Mouse (Mus musculus) CH12.LX (cell line): ENCODE measurements around the gene Lhpp. TPM values are rescaled to one million over a fixed set of nuclear protein-coding genes. Genes with fewer than 3 reads are reported as not detected.

Source experiments
- DNase-seq: peaks from one replicate; pipeline ENCODE4 v3.0.0-alpha.2; 2013; ENCODE audit errors: extremely low read depth
- H3K27ac ChIP-seq: 2 replicates; pipeline ENCODE4 v1.5.1; 2012; ENCODE audit warnings: low read depth, mild to moderate bottlenecking, control low read depth, moderate library complexity; ENCODE audit not compliant: insufficient read depth
- H3K27me3 ChIP-seq: replicated peaks from 2 replicates; pipeline ENCODE3; 2012; ENCODE audit warnings: inconsistent platforms
- H3K36me3 ChIP-seq, 2 experiments: replicated peaks in 1 of 2; 2 replicates each; pipeline versions ENCODE3 to v1.6.1; 2012; ENCODE audit warnings: inconsistent platforms in 1 of 2, low read length in 1 of 2, mild to moderate bottlenecking in 1 of 2, mixed read lengths in 1 of 2, moderate library complexity in 1 of 2; ENCODE audit not compliant: control insufficient read depth in 1 of 2, insufficient read depth in 1 of 2
- H3K4me1 ChIP-seq, 2 experiments: 2 replicates each; pipeline ENCODE4 v1.6.1; 2012; ENCODE audit warnings: inconsistent platforms in 1 of 2, moderate library complexity in 1 of 2; ENCODE audit not compliant: insufficient read depth in 2 of 2, control insufficient read depth in 1 of 2
- H3K4me2 ChIP-seq: 2 replicates; pipeline ENCODE4 v1.6.1; 2012; ENCODE audit warnings: low read depth, mild to moderate bottlenecking, control low read depth; ENCODE audit not compliant: poor library complexity, insufficient read depth, severe bottlenecking
- H3K4me3 ChIP-seq, 3 experiments: fragments of 150-350 bp in 1 of 3; sonication (generic) in 1 of 3; replicated peaks in 1 of 3; 2 replicates each; pipeline versions ENCODE3 to v1.5.1; 2011 to 2012; ENCODE audit warnings: low read depth in 2 of 3, low read length in 2 of 3, mild to moderate bottlenecking in 2 of 3, moderate library complexity in 2 of 3, control low read depth in 1 of 3, improper control_type of control experiment in 1 of 3, inconsistent platforms in 1 of 3, mixed read lengths in 1 of 3; ENCODE audit not compliant: poor library complexity in 1 of 3
- H3K79me2 ChIP-seq: replicated peaks from 2 replicates; pipeline ENCODE4 v1.6.1; 2012; ENCODE audit warnings: mild to moderate bottlenecking, moderate library complexity; ENCODE audit not compliant: control insufficient read depth, poor library complexity, insufficient read depth, severe bottlenecking; ENCODE audit errors: extremely low read depth
- H3K9ac ChIP-seq: 2 replicates; pipeline ENCODE4 v1.6.1; 2012; ENCODE audit warnings: low read depth, mild to moderate bottlenecking, control low read depth, moderate library complexity; ENCODE audit not compliant: insufficient read depth
- H3K9me3 ChIP-seq: replicated peaks from 2 replicates; pipeline ENCODE3; 2012; ENCODE audit warnings: low read length, inconsistent platforms, mixed read lengths
- E2F4 ChIP-seq: IDR thresholded peaks from 2 replicates; pipeline ENCODE4 v1.6.1; 2011; ENCODE audit warnings: low read depth, low read length, improper control_type of control experiment; ENCODE audit not compliant: insufficient replicate concordance
- ELF1 ChIP-seq: IDR thresholded peaks from 2 replicates; pipeline ENCODE4 v1.6.1; 2014; ENCODE audit warnings: low read depth, mild to moderate bottlenecking, inconsistent platforms, low read length, improper control_type of control experiment
- ETS1 ChIP-seq: conservative IDR thresholded peaks from 2 replicates; pipeline ENCODE4 v1.6.1; 2012; ENCODE audit warnings: low read depth, mild to moderate bottlenecking, inconsistent platforms, low read length, improper control_type of control experiment, moderate library complexity
- GABPA ChIP-seq: IDR thresholded peaks from 2 replicates; pipeline ENCODE4 v1.6.1; 2012; ENCODE audit warnings: low read depth, low read length, improper control_type of control experiment, inconsistent platforms; ENCODE audit not compliant: insufficient replicate concordance
- HCFC1 ChIP-seq: IDR thresholded peaks from 2 replicates; pipeline ENCODE4 v1.6.1; 2012; ENCODE audit warnings: low read depth, mild to moderate bottlenecking, inconsistent platforms, low read length, improper control_type of control experiment
- IRF4 ChIP-seq: IDR thresholded peaks from 2 replicates; pipeline ENCODE4 v1.6.1; 2014; ENCODE audit warnings: low read depth, mild to moderate bottlenecking, inconsistent platforms, low read length, improper control_type of control experiment
- JUN ChIP-seq: IDR thresholded peaks from 2 replicates; pipeline ENCODE4 v1.6.1; 2011; ENCODE audit warnings: low read depth, mild to moderate bottlenecking, low read length, improper control_type of control experiment, moderate library complexity; ENCODE audit not compliant: insufficient read depth
- MEF2A ChIP-seq: IDR thresholded peaks from 2 replicates; pipeline ENCODE4 v1.6.1; 2014; ENCODE audit warnings: low read depth, mild to moderate bottlenecking, inconsistent platforms, low read length, improper control_type of control experiment, borderline replicate concordance
- NELFE ChIP-seq: IDR thresholded peaks from 2 replicates; pipeline ENCODE4 v1.6.1; 2011; ENCODE audit warnings: low read depth, low read length, improper control_type of control experiment
- NRF1 ChIP-seq: IDR thresholded peaks from 2 replicates; pipeline ENCODE4 v1.6.1; 2014; ENCODE audit warnings: low read depth, mild to moderate bottlenecking, inconsistent platforms, low read length, improper control_type of control experiment, moderate library complexity
- POLR2A ChIP-seq: IDR thresholded peaks from 2 replicates; pipeline ENCODE4 v1.6.1; 2011; ENCODE audit warnings: low read depth, mild to moderate bottlenecking, improper control_type of control experiment, low read length
- RAD21 ChIP-seq: IDR thresholded peaks from 2 replicates; pipeline ENCODE4 v1.6.1; 2011; ENCODE audit warnings: low read depth, mild to moderate bottlenecking, low read length, improper control_type of control experiment, moderate library complexity
- RCOR1 ChIP-seq: conservative IDR thresholded peaks from 2 replicates; pipeline ENCODE4 v1.6.1; 2012; ENCODE audit warnings: low read depth, mild to moderate bottlenecking, inconsistent platforms, low read length, improper control_type of control experiment
- SMC3 ChIP-seq: IDR thresholded peaks from 2 replicates; pipeline ENCODE4 v1.6.1; 2011; ENCODE audit warnings: low read depth, low read length, improper control_type of control experiment
- TCF12 ChIP-seq: IDR thresholded peaks from 2 replicates; pipeline ENCODE4 v1.6.1; 2014; ENCODE audit warnings: low read depth, mild to moderate bottlenecking, inconsistent platforms, low read length, improper control_type of control experiment
- UBTF ChIP-seq: IDR thresholded peaks from 2 replicates; pipeline ENCODE4 v1.6.1; 2012; ENCODE audit warnings: low read depth, mild to moderate bottlenecking, inconsistent platforms, low read length, improper control_type of control experiment, moderate library complexity
- USF2 ChIP-seq: conservative IDR thresholded peaks from 2 replicates; pipeline ENCODE4 v1.6.1; 2011; ENCODE audit warnings: low read depth, low read length, improper control_type of control experiment
- ZKSCAN1 ChIP-seq: IDR thresholded peaks from 2 replicates; pipeline ENCODE4 v1.6.1; 2012; ENCODE audit warnings: low read depth, inconsistent platforms, low read length, improper control_type of control experiment, borderline replicate concordance
- ZMIZ1 ChIP-seq: IDR thresholded peaks from 2 replicates; pipeline ENCODE4 v1.6.1; 2012; ENCODE audit warnings: low read depth, mild to moderate bottlenecking, inconsistent platforms, low read length, improper control_type of control experiment
- dilution Hi-C: fragments of 300-500 bp; cut with MboI; formaldehyde crosslinking; loops from 2 replicates; pipeline ENCODE4 v1.14.3; 2020; ENCODE audit warnings: low sequenced_read_pairs; ENCODE audit not compliant: extremely low pct_unique_long_range_greater_than_20kb, extremely low pct_ligation_motif_present
- in situ Hi-C: fragments of 300-500 bp; cut with MboI; formaldehyde crosslinking; loops from 3 replicates; pipeline ENCODE4 v1.14.3; 2019; ENCODE audit warnings: low sequenced_read_pairs, low pct_ligation_motif_present, low pct_unique_long_range_greater_than_20kb, mixed read lengths
- polyA plus RNA-seq: library from polyadenylated mRNA; unstranded; fragments of >175 nt; gene quantifications from 2 replicates; pipeline ENCODE4 v1.2.1, GENCODE M21; 2012; ENCODE audit warnings: low read depth; ENCODE audit not compliant: insufficient read length
- total RNA-seq, 2 experiments: library from RNA; depleted of rRNA; stranded (reverse); fragments of 300-350 nt in 1 of 2; fragments of >200 nt in 1 of 2; gene quantifications; 2 replicates each; pipeline ENCODE4 v1.2.3; 2012 to 2014

Gene Lhpp
- total and polyA plus RNA-seq, 3 experiments: 7.8 to 15.4 (median 14.6) TPM

GRCm38 (mm10) chr7:132690716-132691472 lies 80.5 kb downstream of the Lhpp start:
- no peak overlapping the region for H3K27ac ChIP-seq
- TF ChIP-seq JUN (no peak), IRF4 (no peak), POLR2A (no peak), ETS1 (no peak), USF2 (no peak), NELFE (no peak), ELF1 (no peak), HCFC1 (no peak), ZKSCAN1 (no peak), RAD21 (no peak), ZMIZ1 (no peak), NRF1 (no peak), UBTF (no peak), E2F4 (no peak), TCF12 (no peak), SMC3 (no peak), RCOR1 (no peak), MEF2A (no peak)
- TF ChIP-seq, all 38 proteins: peak for 0
- no peak overlapping the region for H3K4me3 ChIP-seq
- no peaks in the 10 kb centered on the region for H3K27me3 ChIP-seq
- no peak for DNase-seq
- dilution Hi-C loops (no loop called here), in situ Hi-C loops (no loop called here)
- H3K36me3 ChIP-seq: peaks cover 0 to 4% of the 10 kb centered on the region in 2 experiments
- no peak overlapping the region for H3K4me2 ChIP-seq
- peaks cover 10 to 49% of the 10 kb centered on the region in 2 experiments for H3K4me1 ChIP-seq
- H3K9ac ChIP-seq: no peak overlapping the region
- peaks cover 5% of the 10 kb centered on the region for H3K9me3 ChIP-seq
- H3K79me2 ChIP-seq: no peaks in the 10 kb centered on the region

GRCm38 (mm10) chr7:132692719-132693118 lies 82.3 kb downstream of the Lhpp start:
- Histone ChIP-seq H3K4me3 (no peak overlapping the region), H3K27me3 (no peaks in the 10 kb centered on the region), H3K79me2 (no peaks in the 10 kb centered on the region), H3K27ac (no peak overlapping the region), H3K4me2 (no peak overlapping the region), H3K4me1 (peaks cover 5 to 38% of the 10 kb centered on the region in 2 experiments; a peak in 3 of 4 replicates), H3K9me3 (peaks cover 5% of the 10 kb centered on the region), H3K36me3 (peaks cover 0 to 4% of the 10 kb centered on the region in 2 experiments), H3K9ac (no peak overlapping the region)
- no peak for DNase-seq
- in situ Hi-C loops: no loop called here
- dilution Hi-C loops: no loop called here
- no peak for TF ChIP-seq GABPA
